Mouse (Mus musculus) CH12.LX (cell line): Measurements from ENCODE around the gene Chmp4b. TPM values are rescaled to one million over a fixed set of nuclear protein-coding genes. Genes with fewer than 3 reads are reported as not detected.

Experiments used
- DNase-seq: peaks from one replicate; pipeline ENCODE4 v3.0.0-alpha.2; 2013; ENCODE audit errors: extremely low read depth
- H3K27ac ChIP-seq: 2 replicates; pipeline ENCODE4 v1.5.1; 2012; ENCODE audit warnings: low read depth, mild to moderate bottlenecking, control low read depth, moderate library complexity; ENCODE audit not compliant: insufficient read depth
- H3K27me3 ChIP-seq: replicated peaks from 2 replicates; pipeline ENCODE3; 2012; ENCODE audit warnings: inconsistent platforms
- H3K36me3 ChIP-seq, 2 experiments: replicated peaks in 1 of 2; 2 replicates each; pipeline versions ENCODE3 to v1.6.1; 2012; ENCODE audit warnings: inconsistent platforms in 1 of 2, low read length in 1 of 2, mild to moderate bottlenecking in 1 of 2, mixed read lengths in 1 of 2, moderate library complexity in 1 of 2; ENCODE audit not compliant: control insufficient read depth in 1 of 2, insufficient read depth in 1 of 2
- H3K4me1 ChIP-seq, 2 experiments: 2 replicates each; pipeline ENCODE4 v1.6.1; 2012; ENCODE audit warnings: inconsistent platforms in 1 of 2, moderate library complexity in 1 of 2; ENCODE audit not compliant: insufficient read depth in 2 of 2, control insufficient read depth in 1 of 2
- H3K4me2 ChIP-seq: 2 replicates; pipeline ENCODE4 v1.6.1; 2012; ENCODE audit warnings: low read depth, mild to moderate bottlenecking, control low read depth; ENCODE audit not compliant: poor library complexity, insufficient read depth, severe bottlenecking
- H3K4me3 ChIP-seq, 3 experiments: fragments of 150-350 bp in 1 of 3; sonication (generic) in 1 of 3; replicated peaks in 1 of 3; 2 replicates each; pipeline versions ENCODE3 to v1.5.1; 2011 to 2012; ENCODE audit warnings: low read depth in 2 of 3, low read length in 2 of 3, mild to moderate bottlenecking in 2 of 3, moderate library complexity in 2 of 3, control low read depth in 1 of 3, improper control_type of control experiment in 1 of 3, inconsistent platforms in 1 of 3, mixed read lengths in 1 of 3; ENCODE audit not compliant: poor library complexity in 1 of 3
- H3K79me2 ChIP-seq: replicated peaks from 2 replicates; pipeline ENCODE4 v1.6.1; 2012; ENCODE audit warnings: mild to moderate bottlenecking, moderate library complexity; ENCODE audit not compliant: control insufficient read depth, poor library complexity, insufficient read depth, severe bottlenecking; ENCODE audit errors: extremely low read depth
- H3K9ac ChIP-seq: 2 replicates; pipeline ENCODE4 v1.6.1; 2012; ENCODE audit warnings: low read depth, mild to moderate bottlenecking, control low read depth, moderate library complexity; ENCODE audit not compliant: insufficient read depth
- H3K9me3 ChIP-seq: replicated peaks from 2 replicates; pipeline ENCODE3; 2012; ENCODE audit warnings: low read length, inconsistent platforms, mixed read lengths
- CHD1 ChIP-seq: IDR thresholded peaks from 2 replicates; pipeline ENCODE4 v1.6.1; 2012; ENCODE audit warnings: low read depth, low read length, improper control_type of control experiment, inconsistent platforms
- E2F4 ChIP-seq: IDR thresholded peaks from 2 replicates; pipeline ENCODE4 v1.6.1; 2011; ENCODE audit warnings: low read depth, low read length, improper control_type of control experiment; ENCODE audit not compliant: insufficient replicate concordance
- ELF1 ChIP-seq: IDR thresholded peaks from 2 replicates; pipeline ENCODE4 v1.6.1; 2014; ENCODE audit warnings: low read depth, mild to moderate bottlenecking, inconsistent platforms, low read length, improper control_type of control experiment
- EP300 ChIP-seq: IDR thresholded peaks from 2 replicates; pipeline ENCODE4 v1.6.1; 2011; ENCODE audit warnings: low read length, improper control_type of control experiment
- ETS1 ChIP-seq: conservative IDR thresholded peaks from 2 replicates; pipeline ENCODE4 v1.6.1; 2012; ENCODE audit warnings: low read depth, mild to moderate bottlenecking, inconsistent platforms, low read length, improper control_type of control experiment, moderate library complexity
- GABPA ChIP-seq: IDR thresholded peaks from 2 replicates; pipeline ENCODE4 v1.6.1; 2012; ENCODE audit warnings: low read depth, low read length, improper control_type of control experiment, inconsistent platforms; ENCODE audit not compliant: insufficient replicate concordance
- JUN ChIP-seq: IDR thresholded peaks from 2 replicates; pipeline ENCODE4 v1.6.1; 2011; ENCODE audit warnings: low read depth, mild to moderate bottlenecking, low read length, improper control_type of control experiment, moderate library complexity; ENCODE audit not compliant: insufficient read depth
- JUND ChIP-seq: conservative IDR thresholded peaks from 2 replicates; pipeline ENCODE4 v1.6.1; 2011; ENCODE audit warnings: low read depth, low read length, improper control_type of control experiment
- MAX ChIP-seq: IDR thresholded peaks from 2 replicates; pipeline ENCODE4 v1.6.1; 2011; ENCODE audit warnings: low read length, improper control_type of control experiment
- MEF2A ChIP-seq: IDR thresholded peaks from 2 replicates; pipeline ENCODE4 v1.6.1; 2014; ENCODE audit warnings: low read depth, mild to moderate bottlenecking, inconsistent platforms, low read length, improper control_type of control experiment, borderline replicate concordance
- MXI1 ChIP-seq: IDR thresholded peaks from 2 replicates; pipeline ENCODE4 v1.6.1; 2011; ENCODE audit warnings: mild to moderate bottlenecking, low read depth, low read length, improper control_type of control experiment
- MYC ChIP-seq: IDR thresholded peaks from 2 replicates; pipeline ENCODE4 v1.6.1; 2011; ENCODE audit warnings: low read depth, mild to moderate bottlenecking, improper control_type of control experiment, low read length
- NRF1 ChIP-seq: IDR thresholded peaks from 2 replicates; pipeline ENCODE4 v1.6.1; 2014; ENCODE audit warnings: low read depth, mild to moderate bottlenecking, inconsistent platforms, low read length, improper control_type of control experiment, moderate library complexity
- POLR2A ChIP-seq: IDR thresholded peaks from 2 replicates; pipeline ENCODE4 v1.6.1; 2011; ENCODE audit warnings: low read depth, mild to moderate bottlenecking, improper control_type of control experiment, low read length
- RAD21 ChIP-seq: IDR thresholded peaks from 2 replicates; pipeline ENCODE4 v1.6.1; 2011; ENCODE audit warnings: low read depth, mild to moderate bottlenecking, low read length, improper control_type of control experiment, moderate library complexity
- RCOR1 ChIP-seq: conservative IDR thresholded peaks from 2 replicates; pipeline ENCODE4 v1.6.1; 2012; ENCODE audit warnings: low read depth, mild to moderate bottlenecking, inconsistent platforms, low read length, improper control_type of control experiment
- SIN3A ChIP-seq: IDR thresholded peaks from 2 replicates; pipeline ENCODE4 v1.6.1; 2012; ENCODE audit warnings: low read length, improper control_type of control experiment, inconsistent platforms
- SMC3 ChIP-seq: IDR thresholded peaks from 2 replicates; pipeline ENCODE4 v1.6.1; 2011; ENCODE audit warnings: low read depth, low read length, improper control_type of control experiment
- TBP ChIP-seq: conservative IDR thresholded peaks from 2 replicates; pipeline ENCODE4 v1.6.1; 2011; ENCODE audit warnings: low read depth, low read length, improper control_type of control experiment
- TCF12 ChIP-seq: IDR thresholded peaks from 2 replicates; pipeline ENCODE4 v1.6.1; 2014; ENCODE audit warnings: low read depth, mild to moderate bottlenecking, inconsistent platforms, low read length, improper control_type of control experiment
- UBTF ChIP-seq: IDR thresholded peaks from 2 replicates; pipeline ENCODE4 v1.6.1; 2012; ENCODE audit warnings: low read depth, mild to moderate bottlenecking, inconsistent platforms, low read length, improper control_type of control experiment, moderate library complexity
- USF1 ChIP-seq: IDR thresholded peaks from 2 replicates; pipeline ENCODE4 v1.6.1; 2014; ENCODE audit warnings: low read depth, mild to moderate bottlenecking, inconsistent platforms, low read length, improper control_type of control experiment
- USF2 ChIP-seq: conservative IDR thresholded peaks from 2 replicates; pipeline ENCODE4 v1.6.1; 2011; ENCODE audit warnings: low read depth, low read length, improper control_type of control experiment
- ZC3H11A ChIP-seq: IDR thresholded peaks from 2 replicates; pipeline ENCODE4 v1.6.1; 2012; ENCODE audit warnings: low read depth, mild to moderate bottlenecking, inconsistent platforms, low read length, improper control_type of control experiment
- ZKSCAN1 ChIP-seq: IDR thresholded peaks from 2 replicates; pipeline ENCODE4 v1.6.1; 2012; ENCODE audit warnings: low read depth, inconsistent platforms, low read length, improper control_type of control experiment, borderline replicate concordance
- ZMIZ1 ChIP-seq: IDR thresholded peaks from 2 replicates; pipeline ENCODE4 v1.6.1; 2012; ENCODE audit warnings: low read depth, mild to moderate bottlenecking, inconsistent platforms, low read length, improper control_type of control experiment
- dilution Hi-C: fragments of 300-500 bp; cut with MboI; formaldehyde crosslinking; loops from 2 replicates; pipeline ENCODE4 v1.14.3; 2020; ENCODE audit warnings: low sequenced_read_pairs; ENCODE audit not compliant: extremely low pct_unique_long_range_greater_than_20kb, extremely low pct_ligation_motif_present
- in situ Hi-C: fragments of 300-500 bp; cut with MboI; formaldehyde crosslinking; loops from 3 replicates; pipeline ENCODE4 v1.14.3; 2019; ENCODE audit warnings: low sequenced_read_pairs, low pct_ligation_motif_present, low pct_unique_long_range_greater_than_20kb, mixed read lengths
- polyA plus RNA-seq: library from polyadenylated mRNA; unstranded; fragments of >175 nt; gene quantifications from 2 replicates; pipeline ENCODE4 v1.2.1, GENCODE M21; 2012; ENCODE audit warnings: low read depth; ENCODE audit not compliant: insufficient read length
- total RNA-seq, 2 experiments: library from RNA; depleted of rRNA; stranded (reverse); fragments of 300-350 nt in 1 of 2; fragments of >200 nt in 1 of 2; gene quantifications; 2 replicates each; pipeline ENCODE4 v1.2.3; 2012 to 2014

Chmp4b gene
- total and polyA plus RNA-seq, 3 experiments: 105 to 152 (median 113) TPM

DNA sequence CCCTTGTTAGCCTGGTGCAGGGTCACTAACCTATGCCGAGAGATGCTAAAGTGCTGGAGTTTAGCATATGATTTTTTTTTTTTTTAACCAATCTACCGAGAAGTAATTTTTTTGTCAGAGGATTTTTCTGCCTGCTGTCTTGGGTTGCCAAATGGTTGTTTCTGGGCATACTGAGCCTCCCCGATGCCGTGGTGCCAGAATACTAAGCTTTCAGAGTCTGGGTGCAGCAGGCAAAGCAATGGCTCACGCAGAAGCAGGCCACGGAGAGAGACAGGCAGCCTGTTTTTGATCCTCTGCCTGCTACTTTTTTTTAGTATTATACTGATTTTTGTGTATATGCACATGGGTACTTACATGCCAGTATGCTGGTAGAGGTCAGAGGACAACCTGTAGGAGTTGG lies 29.4 kb downstream of the Chmp4b start:
- no peak overlapping the region for H3K27ac ChIP-seq
- dilution Hi-C loops (no loop called here), in situ Hi-C loops (no loop called here)
- no peaks in the 10 kb centered on the region for H3K9me3 ChIP-seq
- TF ChIP-seq ZC3H11A (no peak), MXI1 (no peak), MEF2A (no peak), TBP (no peak), GABPA (no peak), SMC3 (no peak), RCOR1 (no peak), USF1 (no peak), USF2 (no peak), NRF1 (no peak), RAD21 (no peak), MAX (no peak), POLR2A (no peak), JUND (no peak), UBTF (no peak), MYC (no peak), ETS1 (no peak), CHD1 (no peak)
- H3K4me2 ChIP-seq: no peak overlapping the region
- no peak overlapping the region for H3K9ac ChIP-seq
- peaks cover 0 to 16% of the 10 kb centered on the region in 2 experiments; a peak in 2 of 4 replicates for H3K4me1 ChIP-seq
- no peak for DNase-seq
- H3K36me3 ChIP-seq: peaks cover 20 to 71% of the 10 kb centered on the region in 2 experiments
- no peak overlapping the region for H3K4me3 ChIP-seq
- H3K79me2 ChIP-seq: peaks cover 23% of the 10 kb centered on the region
- H3K27me3 ChIP-seq: no peaks in the 10 kb centered on the region

DNA sequence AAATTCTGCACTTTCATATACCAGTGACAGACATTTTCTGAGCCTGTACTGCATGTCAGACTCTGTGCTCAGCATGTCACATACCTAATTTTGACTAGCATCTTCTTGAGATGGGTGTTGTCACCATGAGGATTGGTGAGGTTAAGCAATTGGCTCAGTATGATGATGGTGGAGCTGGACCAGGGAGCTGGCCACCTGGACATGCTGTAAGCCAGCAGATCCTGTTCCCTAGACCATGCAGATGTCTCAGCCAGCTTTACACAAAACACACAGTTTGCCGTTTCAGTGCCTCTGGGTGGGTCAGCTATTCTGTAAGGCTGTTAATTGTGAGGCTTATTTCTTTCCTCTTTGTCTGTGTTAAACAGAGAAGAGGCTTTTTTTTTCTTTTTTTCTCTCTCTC lies 31.2 kb downstream of the Chmp4b start:
- Histone ChIP-seq H3K27me3 (no peaks in the 10 kb centered on the region), H3K79me2 (peaks cover 23% of the 10 kb centered on the region), H3K9me3 (no peaks in the 10 kb centered on the region), H3K4me3 (no peak overlapping the region)
- no peak for TF ChIP-seq SIN3A
- no peak for TF ChIP-seq ZMIZ1
- no peak for TF ChIP-seq E2F4
- no peak for TF ChIP-seq ELF1
- TF ChIP-seq MEF2A: no peak
- no peak for TF ChIP-seq ZC3H11A
- TF ChIP-seq ETS1: no peak
- TF ChIP-seq TCF12: no peak
- no peak for TF ChIP-seq ZKSCAN1
- TF ChIP-seq JUN: no peak
- no peak for TF ChIP-seq EP300
- TF ChIP-seq, all 38 proteins: peak for 0
- Histone ChIP-seq H3K4me2 (no peak overlapping the region), H3K4me1 (peaks cover 0 to 16% of the 10 kb centered on the region in 2 experiments; a peak in 2 of 4 replicates), H3K36me3 (peaks cover 20 to 70% of the 10 kb centered on the region in 2 experiments), H3K9ac (no peak overlapping the region), H3K27ac (no peak overlapping the region)
- no peak for DNase-seq
- dilution Hi-C loops (no loop called here), in situ Hi-C loops (no loop called here)
